Mouse (Mus musculus) ES-Bruce4 (cell line): ENCODE results near the gene Sft2d2.

Experiments used
- CTCF ChIP-seq: IDR thresholded peaks from one replicate; pipeline ENCODE4 v1.8.1; 2011; ENCODE audit warnings: low read depth, low read length
- POLR2A ChIP-seq: IDR thresholded peaks from one replicate; pipeline ENCODE4 v1.8.1; 2011; ENCODE audit warnings: low read length; ENCODE audit not compliant: insufficient read depth

DNA sequence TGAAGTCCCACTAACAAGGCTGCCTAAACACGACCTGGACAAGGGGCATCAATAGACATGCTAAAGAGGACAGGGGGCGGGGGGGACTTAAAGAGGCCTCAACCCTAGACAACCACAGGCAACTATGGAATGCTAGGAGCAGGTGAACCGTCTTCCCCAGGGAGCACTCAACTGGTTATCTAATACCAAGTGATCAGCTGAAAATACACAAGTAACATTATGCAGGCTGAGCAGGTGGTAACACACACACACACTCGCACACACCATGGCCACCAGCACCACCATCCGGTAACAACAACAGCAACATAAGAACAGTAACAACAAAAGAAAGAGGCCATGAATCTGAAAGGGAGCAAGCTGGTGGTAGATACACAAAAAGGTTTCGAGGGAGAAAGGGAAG, 4.2 kb downstream of the Sft2d2 start:
- TF ChIP-seq POLR2A = no peak
- no peak for TF ChIP-seq CTCF
